Mouse (Mus musculus) activated CD4-positive, CD25-positive, alpha-beta regulatory T cell (primary cell): ENCODE results near the gene Olfr820. TPM values are rescaled to one million over a fixed set of nuclear protein-coding genes. Genes with fewer than 3 reads are reported as not detected.

Source experiments
- polyA plus RNA-seq, 2 experiments: library from polyadenylated mRNA; unstranded; fragments of 100-300 nt; shearing (Covaris generic); gene quantifications; one replicate each; pipeline ENCODE4 v1.2.1; 2017

Gene Olfr820
- not detected for polyA plus RNA-seq

GRCm38 (mm10) chr10:130012321-130012720, at the start of gene Olfr820:
Gene Olfr820, plus strand, starts transcription at chr10:130012621.

GRCm38 (mm10) chr10:129967166-129967565, 45.3 kb upstream of the Olfr820 start, which contains the start of gene Olfr819:
Gene Olfr819, minus strand, starts transcription at chr10:129967266.

GRCm38 (mm10) chr10:129976040-129976439, 36.4 kb upstream of the Olfr820 start, which contains the start of gene Olfr247:
Gene Olfr247, minus strand, starts transcription at chr10:129976140.

GRCm38 (mm10) chr10:129984962-129985361, 27.5 kb upstream of the Olfr820 start, which contains the start of gene Gm10310:
Gene Gm10310, minus strand, starts transcription at chr10:129985062.

GRCm38 (mm10) chr10:130030048-130030447, 17.6 kb downstream of the Olfr820 start, which contains the start of gene Olfr821:
Gene Olfr821, plus strand, starts transcription at chr10:130030348.

Other genes starting within 250 kb of the Olfr820 start
- gene Olfr808, start 247.1 kb upstream of the Olfr820 start, polyA plus RNA-seq = not detected
- gene Olfr809, start 238.0 kb upstream of the Olfr820 start, polyA plus RNA-seq = not detected
- gene Olfr810, start 217.7 kb upstream of the Olfr820 start, polyA plus RNA-seq = not detected
- gene Olfr811, start 208.2 kb upstream of the Olfr820 start, polyA plus RNA-seq = not detected
- under 1 TPM; 0.17 to 0.42 TPM for gene Olfr812, start 166.5 kb upstream of the Olfr820 start, polyA plus RNA-seq
- gene Olfr813, start 157.3 kb upstream of the Olfr820 start, polyA plus RNA-seq = not detected
- under 1 TPM in 1 of 2 experiments, not detected in 1; 0.04 TPM for gene Olfr814, start 132.8 kb upstream of the Olfr820 start, polyA plus RNA-seq
- under 1 TPM in 1 of 2 experiments, not detected in 1; 0.27 TPM for gene Olfr815, start 106.8 kb upstream of the Olfr820 start, polyA plus RNA-seq
- gene Olfr816, start 97.0 kb upstream of the Olfr820 start, polyA plus RNA-seq = under 1 TPM in 1 of 2 experiments, not detected in 1; 0.28 TPM
- gene Olfr818, start 63.5 kb upstream of the Olfr820 start, polyA plus RNA-seq = not detected
- not detected for gene Olfr819, start 45.4 kb upstream of the Olfr820 start, polyA plus RNA-seq
- under 1 TPM in 1 of 2 experiments, not detected in 1; 0.17 TPM for gene Olfr247, start 36.5 kb upstream of the Olfr820 start, polyA plus RNA-seq
- under 1 TPM in 1 of 2 experiments, not detected in 1; 0.23 TPM for gene Gm10310, start 27.6 kb upstream of the Olfr820 start, polyA plus RNA-seq
- not detected for gene Olfr821, start 17.7 kb downstream of the Olfr820 start, polyA plus RNA-seq
- gene Olfr822, start 58.6 kb downstream of the Olfr820 start, polyA plus RNA-seq = under 1 TPM; 0.07 to 0.20 TPM
- not detected for gene Olfr823, start 102.8 kb downstream of the Olfr820 start, polyA plus RNA-seq
- not detected for gene Olfr824, start 117.4 kb downstream of the Olfr820 start, polyA plus RNA-seq
- under 1 TPM in 1 of 2 experiments, not detected in 1; 0.23 TPM for gene Olfr825, start 154.1 kb downstream of the Olfr820 start, polyA plus RNA-seq
- under 1 TPM in 1 of 2 experiments, not detected in 1; 0.42 TPM for gene Olfr826, start 171.6 kb downstream of the Olfr820 start, polyA plus RNA-seq
- not detected for gene Olfr827, start 201.8 kb downstream of the Olfr820 start, polyA plus RNA-seq